Mouse (Mus musculus): ENCODE measurements around the gene Vmn1r58.
"Not testable (repeated sequence)": the region's sequence is repeated elsewhere in the genome, so short reads cannot be mapped to it uniquely, and the experiment has no call there.

GRCm38 (mm10) chr7:5454011-5454410 is 40.8 kb upstream of the Vmn1r58 start:
- TF ChIP-seq GATA1, TAL1 (IDR thresholded peaks at IDR 0.05; ENCODE audit: low read length): not testable (repeated sequence)

Data from erythroblast, embryonic 14.5 days (primary cell).